Mouse (Mus musculus) layer of hippocampus, adult 9-10 months (tissue): ENCODE results near the gene Mrpl11.
A peak's percentile ranks its signal among the peaks of the same experiment; 100 is the strongest.
"Not testable (repeated sequence)": the region's sequence is repeated elsewhere in the genome, so short reads cannot be mapped to it uniquely, and the experiment has no call there.

Source experiments
- DNase-seq: peaks from one replicate; pipeline ENCODE4 v3.0.0; 2022; ENCODE audit warnings: low spot score

The Mrpl11 gene

DNA sequence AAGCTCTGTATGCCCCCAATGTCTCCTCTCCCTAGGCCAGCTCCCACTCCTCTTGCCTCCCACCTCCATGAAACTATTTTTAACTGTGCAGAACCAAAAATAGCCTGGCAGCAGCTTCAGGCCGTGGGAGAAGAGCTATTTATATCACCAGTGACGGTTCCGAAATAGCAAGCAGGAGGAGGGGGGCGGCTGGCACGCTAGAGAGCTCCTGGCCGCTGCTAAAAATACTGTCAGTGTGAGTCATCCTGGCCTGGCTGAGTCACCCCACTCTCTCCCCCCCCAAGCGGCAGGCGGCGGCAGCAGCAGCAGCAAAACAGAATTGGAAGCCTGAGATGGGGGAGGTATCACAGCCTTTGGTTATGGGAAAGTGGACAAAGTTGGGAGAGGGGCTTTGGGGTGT lies 31.0 kb downstream of the Mrpl11 start:
- peak; percentile 62 for DNase-seq

DNA sequence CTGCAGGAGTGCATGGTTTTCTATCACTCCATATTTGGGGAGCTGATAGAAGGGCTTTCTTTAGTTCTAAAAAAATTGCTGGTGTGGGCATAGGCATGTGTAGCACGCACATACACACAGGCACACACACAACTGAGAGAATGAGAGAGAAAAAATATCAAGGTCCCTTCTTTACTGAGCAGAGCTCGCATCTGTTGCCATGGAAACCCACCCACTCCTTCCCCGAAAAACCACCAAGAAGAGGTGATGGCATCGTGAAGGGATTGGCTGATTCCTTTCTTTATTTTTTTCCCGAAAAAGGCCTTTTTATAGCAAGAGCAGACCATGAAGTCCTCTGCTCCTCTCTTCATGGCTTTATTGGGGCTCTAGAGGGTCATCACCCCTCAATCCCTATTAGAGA lies 32.1 kb downstream of the Mrpl11 start:
- no peak for DNase-seq

DNA sequence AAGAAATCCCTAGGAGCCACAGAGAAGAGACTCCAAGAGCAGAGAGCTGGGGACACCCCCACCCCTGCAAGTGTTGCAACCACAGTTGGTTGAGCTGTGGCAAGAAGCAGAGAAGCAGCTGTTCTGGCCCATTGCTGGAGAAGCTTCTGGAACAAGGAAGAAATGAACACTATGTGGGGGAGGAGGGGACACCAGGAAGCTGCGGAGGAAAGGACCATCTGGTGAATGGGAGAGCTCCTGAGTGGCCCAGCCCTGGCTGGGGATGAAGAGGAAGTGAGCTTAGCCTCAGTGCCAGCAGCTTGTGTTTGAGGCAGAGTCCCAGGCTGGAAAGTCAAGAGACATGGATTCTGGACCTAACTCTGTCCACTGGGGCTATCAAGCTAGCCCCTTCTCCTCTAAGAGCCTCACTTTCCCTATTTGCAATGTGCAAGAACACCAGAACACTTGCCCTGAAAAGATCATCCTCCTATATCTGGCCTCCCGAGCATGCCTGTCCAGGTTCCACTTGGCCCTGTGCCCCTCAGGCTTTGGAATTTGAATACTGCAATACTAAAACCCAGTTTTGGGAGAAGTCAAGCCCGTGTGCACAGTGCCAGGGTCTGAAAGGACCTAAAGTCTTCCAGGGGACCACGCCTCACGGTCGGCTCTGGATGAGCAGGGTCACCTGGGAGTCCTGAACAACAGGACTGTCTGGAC lies 37.6 kb downstream of the Mrpl11 start:
- DNase-seq, result no peak

DNA sequence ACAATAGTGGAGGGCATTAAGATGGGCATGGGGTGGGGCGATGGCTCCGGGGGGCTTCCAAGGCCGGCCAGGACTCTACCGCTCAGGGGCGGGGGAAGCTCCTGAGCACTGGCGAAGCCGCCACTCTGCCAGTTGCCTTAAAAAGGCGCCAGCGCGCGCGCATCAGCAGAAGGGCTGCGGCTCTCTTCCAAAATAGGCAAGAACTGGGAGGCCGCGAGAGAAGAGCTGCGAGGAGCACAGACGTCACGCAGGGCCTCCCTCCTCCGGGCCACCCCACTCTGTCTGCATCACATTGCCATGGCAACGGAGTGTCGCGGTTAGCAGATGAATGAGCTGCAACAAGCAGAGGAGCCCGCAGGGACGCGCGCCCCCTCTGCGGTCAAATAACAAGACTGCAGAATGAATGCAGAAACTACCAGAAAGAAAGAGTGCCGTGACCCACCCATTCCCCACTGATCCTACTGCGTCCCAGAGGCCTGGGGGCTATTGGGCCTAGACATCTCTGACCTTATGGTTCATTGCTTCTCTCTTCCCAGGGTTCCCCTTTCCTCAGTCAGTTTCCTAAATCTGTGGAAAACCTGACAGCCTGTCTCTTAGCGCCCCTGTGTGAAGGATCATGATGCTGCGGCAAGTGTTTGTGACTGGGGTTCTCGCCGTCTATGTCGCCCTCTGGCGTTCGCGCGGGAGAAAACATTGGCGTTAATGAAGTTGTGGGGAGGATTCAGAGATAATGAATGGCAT lies 39.9 kb downstream of the Mrpl11 start:
- DNase-seq, result peak; percentile 92

DNA sequence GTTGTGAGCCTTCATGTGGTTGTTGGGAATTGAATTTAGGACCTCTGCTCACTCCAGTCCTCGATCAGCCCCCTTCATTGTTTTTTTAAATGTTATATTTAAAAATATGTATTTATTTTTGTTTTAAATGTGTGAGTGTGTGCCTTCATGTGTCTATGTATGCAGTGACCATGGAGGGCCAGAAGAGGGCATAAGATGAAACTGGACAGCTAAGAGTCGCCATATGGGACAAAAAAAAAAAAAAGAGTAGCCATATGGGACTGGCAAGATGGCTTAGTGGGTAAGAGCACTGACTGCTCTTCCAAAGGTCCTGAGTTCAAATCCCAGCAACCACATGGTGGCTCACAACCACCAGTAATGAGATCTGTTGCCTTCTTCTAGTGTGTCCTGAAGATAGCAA lies 41.7 kb downstream of the Mrpl11 start:
- not testable (repeated sequence) for DNase-seq

DNA sequence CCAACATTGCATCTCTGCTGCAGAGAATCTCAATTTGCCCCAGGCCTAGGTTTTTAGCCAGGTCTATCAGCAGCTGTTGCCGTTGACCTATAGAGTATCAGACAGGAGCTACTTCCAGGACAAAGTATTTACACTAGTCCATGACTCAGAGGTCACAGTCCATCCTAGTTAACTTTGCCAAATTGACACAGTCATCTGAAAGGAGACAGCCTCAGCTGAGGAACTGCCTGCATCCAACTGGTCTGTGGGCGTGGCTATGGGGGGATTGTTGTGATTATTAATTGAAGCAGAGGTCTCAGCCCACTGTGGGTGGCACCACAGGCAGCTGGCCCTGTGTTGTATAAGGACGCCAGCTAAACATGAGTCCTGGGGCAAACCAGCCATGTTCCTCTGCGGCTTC lies 43.0 kb downstream of the Mrpl11 start:
- no peak for DNase-seq

DNA sequence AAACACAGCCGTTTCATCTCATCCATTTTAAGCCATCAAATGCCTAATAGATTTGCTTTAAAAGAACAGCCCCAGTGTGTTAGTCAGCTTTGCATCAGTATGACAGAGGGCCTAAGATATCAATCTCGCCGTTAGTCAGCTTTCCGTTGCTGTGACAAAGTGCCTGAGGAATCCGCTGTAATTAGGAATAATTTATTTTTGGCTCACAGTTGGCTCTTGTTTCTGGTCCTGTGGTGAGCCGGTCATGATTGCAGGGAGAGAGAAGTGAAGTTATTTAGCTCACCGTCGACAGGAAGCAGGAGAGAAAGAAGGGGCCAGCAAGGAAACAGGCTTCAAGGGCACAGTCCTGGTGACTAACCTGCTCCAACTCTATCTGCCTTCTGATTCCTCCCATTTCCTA lies 51.2 kb downstream of the Mrpl11 start:
- DNase-seq, result no peak

DNA sequence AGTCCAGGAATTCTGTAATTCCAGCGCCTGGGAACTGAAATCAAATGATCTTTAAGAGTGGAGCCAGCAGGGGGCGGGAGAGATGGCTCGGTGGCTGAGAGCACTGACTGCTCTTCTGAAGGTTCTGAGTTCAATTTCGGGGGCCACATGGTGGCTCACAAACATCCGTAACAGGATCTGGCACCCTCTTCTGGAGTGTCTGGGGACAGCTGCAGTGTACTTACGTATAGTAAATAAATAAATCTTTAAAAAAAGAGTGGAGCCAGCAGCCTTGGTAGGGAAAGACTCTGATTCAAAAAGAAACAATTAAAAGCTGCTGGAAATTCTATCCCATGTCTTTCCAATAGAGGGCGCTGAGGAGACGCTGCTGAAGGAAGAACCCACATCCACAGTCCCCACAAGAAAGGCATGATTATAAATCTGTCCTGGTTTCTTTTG lies 53.0 kb downstream of the Mrpl11 start:
- no peak for DNase-seq

DNA sequence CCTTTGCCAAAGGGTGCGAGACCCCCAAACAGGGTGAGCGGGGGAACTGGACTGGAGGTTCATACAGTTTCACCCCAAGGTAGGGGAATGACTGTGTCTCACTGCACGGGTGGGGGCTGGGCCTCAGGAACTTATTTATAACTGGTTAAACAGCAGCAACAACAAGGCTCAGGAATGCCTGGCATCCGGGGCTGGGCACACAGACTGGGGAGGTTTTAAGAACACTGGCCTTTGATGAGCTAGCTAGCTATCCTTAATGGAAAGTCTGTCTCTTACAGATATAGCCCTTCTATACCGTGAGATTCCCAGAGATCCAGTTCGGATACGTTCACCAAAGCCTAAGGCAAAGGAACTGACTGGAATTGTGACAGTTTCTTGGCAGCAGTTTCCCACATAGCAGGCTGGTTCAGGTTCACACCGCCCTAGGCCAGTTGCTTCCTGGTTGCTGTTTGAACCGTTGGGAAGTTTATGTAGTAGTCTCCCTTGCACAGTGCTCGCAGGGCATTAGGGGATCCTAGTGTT lies 54.3 kb downstream of the Mrpl11 start:
- no peak for DNase-seq
